Mouse (Mus musculus) CH12.LX (cell line): ENCODE measurements at regions not wholly inside any gene's neighbourhood (a gene's known extent, or its start where the extent isn't known, plus 50 kb on each side); places are given as distances from the start of the nearest gene placed in this dataset.

Source experiments
- CTCF ChIP-seq, 2 experiments: IDR thresholded peaks in 1 of 2; conservative IDR thresholded peaks in 1 of 2; 2 replicates each; pipeline ENCODE4 v1.5.1; 2011 to 2012; ENCODE audit warnings: low read depth in 2 of 2, low read length in 2 of 2, improper control_type of control experiment in 1 of 2, inconsistent platforms in 1 of 2, mild to moderate bottlenecking in 1 of 2, moderate library complexity in 1 of 2
- ELF1 ChIP-seq: IDR thresholded peaks from 2 replicates; pipeline ENCODE4 v1.6.1; 2014; ENCODE audit warnings: low read depth, mild to moderate bottlenecking, inconsistent platforms, low read length, improper control_type of control experiment
- HCFC1 ChIP-seq: IDR thresholded peaks from 2 replicates; pipeline ENCODE4 v1.6.1; 2012; ENCODE audit warnings: low read depth, mild to moderate bottlenecking, inconsistent platforms, low read length, improper control_type of control experiment
- IRF4 ChIP-seq: IDR thresholded peaks from 2 replicates; pipeline ENCODE4 v1.6.1; 2014; ENCODE audit warnings: low read depth, mild to moderate bottlenecking, inconsistent platforms, low read length, improper control_type of control experiment
- NRF1 ChIP-seq: IDR thresholded peaks from 2 replicates; pipeline ENCODE4 v1.6.1; 2014; ENCODE audit warnings: low read depth, mild to moderate bottlenecking, inconsistent platforms, low read length, improper control_type of control experiment, moderate library complexity
- PAX5 ChIP-seq: IDR thresholded peaks from 2 replicates; pipeline ENCODE4 v1.6.1; 2012; ENCODE audit warnings: low read length, inconsistent platforms, mixed read lengths
- POLR2A ChIP-seq: IDR thresholded peaks from 2 replicates; pipeline ENCODE4 v1.6.1; 2011; ENCODE audit warnings: low read depth, mild to moderate bottlenecking, improper control_type of control experiment, low read length
- SIN3A ChIP-seq: IDR thresholded peaks from 2 replicates; pipeline ENCODE4 v1.6.1; 2012; ENCODE audit warnings: low read length, improper control_type of control experiment, inconsistent platforms
- TBP ChIP-seq: conservative IDR thresholded peaks from 2 replicates; pipeline ENCODE4 v1.6.1; 2011; ENCODE audit warnings: low read depth, low read length, improper control_type of control experiment

DNA sequence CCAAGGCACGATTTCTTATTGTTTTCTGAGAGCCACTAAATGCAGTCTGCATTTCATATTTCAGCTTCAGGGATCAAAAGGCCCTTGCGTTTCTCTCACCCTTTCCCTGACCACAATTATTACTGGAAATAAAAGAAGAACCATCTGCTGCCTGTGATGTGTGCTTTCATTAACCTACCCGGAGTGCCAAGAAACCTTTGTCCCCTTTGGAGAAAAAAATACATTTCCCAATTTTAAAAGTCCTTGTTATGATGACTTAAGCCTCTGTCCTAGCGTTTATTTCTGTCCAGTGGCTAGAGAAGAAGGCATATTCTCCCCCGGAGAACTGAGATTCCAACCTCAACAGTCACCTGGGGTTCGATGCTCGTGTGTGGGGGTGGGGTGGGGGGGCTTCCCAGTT is 89.3 kb upstream of the Zcchc2 start:
- TF ChIP-seq CTCF (conservative IDR thresholded peaks at IDR 0.05 in 1 of 2, IDR thresholded peaks at IDR 0.05 in 1 of 2; ENCODE audit: low read depth in 2 of 2, low read length in 2 of 2) (no peak), NRF1 (no peak), SIN3A (no peak), TBP (no peak), POLR2A (no peak), ELF1 (no peak), PAX5 (no peak), IRF4 (no peak), HCFC1 (no peak)
